Mouse (Mus musculus): Measurements from ENCODE around the gene Sorcs1. TPM values are rescaled to one million over a fixed set of nuclear protein-coding genes. Genes with fewer than 3 reads are reported as not detected.

Gene Sorcs1
- total RNA-seq (2022): 1 to 10 TPM in 3 of 4 experiments, under 1 TPM in 1; 0.72 to 5.3 (median 2.9) TPM

GRCm38 (mm10) chr19:50677903-50678896 is at the start of gene Sorcs1:
Gene Sorcs1 (minus strand): TSS chr19:50678646.
- peak in 1 of 2 experiments; percentile 5 for DNase-seq (ENCODE audit: low spot score in 2 of 2)

DNA sequence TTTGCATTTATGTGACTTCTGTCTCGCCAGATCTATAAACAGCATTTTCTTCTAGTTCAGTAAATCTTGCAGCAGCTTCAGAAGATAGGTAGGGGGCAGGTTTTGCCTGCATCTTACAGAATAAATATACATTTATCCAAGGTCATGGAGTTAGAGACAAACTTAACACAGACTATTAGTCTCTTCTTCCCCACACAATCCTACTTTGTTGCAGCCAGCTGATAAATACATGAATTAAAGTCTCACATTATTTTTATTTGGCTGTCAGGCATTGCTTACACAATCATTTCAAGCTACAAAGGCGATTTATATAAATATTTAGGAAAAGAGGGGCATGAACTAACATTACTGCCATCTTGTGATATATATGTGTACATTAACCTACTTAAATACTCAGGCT is 4.8 kb upstream of the Sorcs1 start:
- DNase-seq (ENCODE audit: low spot score in 2 of 2): no peak

GRCm38 (mm10) chr19:50678946-50679345 is 500 bp upstream of the Sorcs1 start:
- no peak for DNase-seq (ENCODE audit: low spot score in 2 of 2)

DNA sequence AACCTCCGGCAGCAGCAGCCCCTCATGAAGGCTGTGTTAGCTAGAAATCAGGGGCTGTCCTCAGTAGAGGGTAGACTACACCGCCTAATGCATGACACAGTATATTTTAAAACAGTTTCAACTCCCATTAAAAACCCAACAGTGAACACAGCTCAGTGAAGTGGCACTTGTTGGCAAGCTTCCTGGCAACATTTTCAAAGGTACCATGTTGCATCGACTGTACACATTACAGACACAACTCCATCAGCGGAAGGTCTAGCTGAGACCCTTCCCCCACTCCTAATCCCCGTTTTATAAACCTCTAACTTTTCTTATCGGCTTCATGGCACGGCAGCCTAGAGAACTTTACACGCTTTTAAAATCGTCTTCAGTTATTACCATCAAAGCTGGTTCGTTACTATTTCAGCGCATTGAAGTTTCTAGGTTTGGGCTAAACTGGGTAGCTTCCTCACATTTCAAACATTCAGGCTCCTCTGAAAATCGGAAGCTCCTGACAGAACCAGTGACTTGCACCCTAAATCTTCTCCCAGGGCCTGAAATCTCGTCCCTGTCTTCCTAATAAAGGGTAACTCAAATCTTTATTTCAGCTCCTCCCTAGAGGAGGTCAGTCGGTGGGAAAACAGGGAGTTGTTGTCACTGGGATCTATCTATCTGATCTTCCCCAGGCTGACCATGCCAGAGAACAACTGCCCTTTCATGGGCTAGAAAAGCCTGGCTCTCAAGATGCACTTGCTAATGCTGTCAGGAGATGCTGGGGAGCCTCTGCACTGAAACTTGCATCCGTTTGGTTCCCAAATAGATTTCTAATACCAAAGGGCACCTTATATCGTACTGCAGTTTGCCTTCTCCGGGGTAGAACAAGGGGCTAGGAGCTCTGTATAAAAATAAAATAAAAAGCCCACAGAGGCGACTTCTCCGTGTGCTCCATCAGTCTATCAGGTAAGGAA is 1.6 kb downstream of the Sorcs1 start:
- DNase-seq (ENCODE audit: low spot score in 2 of 2): no peak

DNA sequence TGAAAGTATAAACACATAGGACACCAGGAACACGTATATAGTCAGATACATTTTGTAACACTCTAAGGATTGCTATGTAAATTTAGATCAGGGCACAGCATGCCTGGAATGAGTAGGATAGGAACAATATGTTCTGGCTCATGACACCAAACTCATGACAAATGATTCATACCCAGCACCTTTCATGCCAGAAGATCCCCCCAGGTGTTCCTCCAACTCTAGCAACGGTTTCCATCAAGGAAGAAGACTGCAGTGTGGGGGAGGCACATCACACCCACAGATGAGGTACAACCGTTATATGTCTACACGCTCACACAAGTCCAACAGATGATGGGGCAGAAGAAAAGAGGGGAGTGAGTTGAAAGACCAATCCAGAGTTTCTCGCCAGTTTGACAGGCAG is 3.5 kb downstream of the Sorcs1 start:
- no peak for DNase-seq (ENCODE audit: low spot score in 2 of 2)

- DNase-seq (ENCODE audit: low spot score in 2 of 2): no peak
These were observed 10.9 kb downstream of the Sorcs1 start for GRCm38 (mm10) chr19:50667516-50667915.

DNA sequence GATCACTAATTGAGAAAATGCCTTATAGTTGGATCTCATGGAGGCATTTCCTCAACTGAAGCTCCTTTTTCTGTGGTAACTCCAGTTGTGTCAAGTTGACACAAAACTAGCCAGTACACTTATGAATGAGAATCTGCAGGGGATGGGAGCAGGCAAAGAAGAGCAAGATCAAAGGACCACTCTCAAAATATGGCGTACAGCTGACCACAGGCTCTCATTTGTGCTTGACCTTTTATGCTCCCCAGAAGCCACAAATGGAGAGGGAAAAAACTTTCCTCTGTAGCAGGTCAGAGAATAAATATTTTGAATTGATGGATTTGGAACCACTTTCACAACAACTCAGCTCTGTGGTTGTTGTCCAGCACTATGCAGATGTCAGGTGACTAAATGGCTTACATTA is 14.1 kb downstream of the Sorcs1 start:
- no peak for DNase-seq (ENCODE audit: low spot score in 2 of 2)

- DNase-seq (ENCODE audit: low spot score in 2 of 2): no peak
These were observed 19.3 kb downstream of the Sorcs1 start for GRCm38 (mm10) chr19:50659144-50659543.

DNA sequence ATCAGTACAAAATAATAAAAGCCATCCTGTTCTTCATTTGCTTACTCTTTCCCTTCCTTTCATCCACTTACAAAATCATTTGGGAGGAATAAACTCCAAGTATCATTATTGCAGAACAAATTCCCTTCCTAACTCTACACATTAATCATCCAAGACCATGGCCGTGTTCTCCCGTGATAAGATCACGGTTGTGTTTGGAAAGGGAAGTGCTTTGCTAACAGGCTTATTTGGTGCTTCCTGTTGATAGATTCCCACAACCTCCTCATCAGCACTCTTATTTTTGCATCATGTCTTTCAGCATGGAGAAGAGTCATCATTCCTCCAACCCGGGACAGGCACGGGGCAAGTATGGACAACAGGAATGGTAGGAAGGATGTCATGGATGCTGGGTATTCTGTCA is 25.7 kb downstream of the Sorcs1 start:
- no peak for DNase-seq (ENCODE audit: low spot score in 2 of 2)

DNA sequence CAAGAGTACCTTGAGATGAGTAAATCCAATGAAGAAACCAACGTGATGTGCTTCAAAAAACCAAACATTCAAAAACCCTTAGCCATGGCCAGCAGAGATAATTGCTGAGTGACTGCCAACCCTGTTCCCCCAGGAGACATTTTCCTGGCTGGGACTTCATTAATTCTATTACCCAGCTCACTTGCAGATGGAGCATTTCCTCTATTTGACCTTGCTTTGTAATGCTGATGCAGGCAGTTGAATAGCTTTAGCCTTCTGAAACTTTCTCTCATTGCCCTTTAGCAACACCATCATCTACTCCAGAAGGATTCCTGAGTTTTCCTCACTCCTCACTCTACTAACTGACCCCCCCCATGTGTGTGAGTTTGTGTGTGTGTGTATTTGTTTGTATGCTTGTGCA is 34.6 kb downstream of the Sorcs1 start:
- DNase-seq (ENCODE audit: low spot score in 2 of 2): no peak

DNA sequence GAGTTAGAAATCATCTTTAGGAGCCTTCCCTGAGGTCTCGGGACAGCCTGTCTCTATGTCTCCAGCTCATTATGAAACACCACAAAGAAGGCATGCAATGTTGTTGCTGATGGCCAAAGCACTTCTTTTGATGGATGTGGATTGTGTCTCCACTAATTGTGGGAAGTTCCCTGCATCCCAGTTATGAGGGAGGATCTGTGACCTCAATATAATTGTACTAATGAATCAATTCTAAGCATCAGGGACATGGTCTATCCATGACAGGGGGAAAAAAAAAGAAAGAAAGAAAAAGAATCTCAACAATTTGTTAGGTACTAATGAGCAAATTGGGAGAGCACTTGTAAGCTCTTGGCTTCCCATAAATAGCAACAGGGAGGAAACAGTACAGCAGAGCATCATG is 36.3 kb downstream of the Sorcs1 start:
- no peak for DNase-seq (ENCODE audit: low spot score in 2 of 2)

- no peak for DNase-seq (ENCODE audit: low spot score in 2 of 2)
These were observed 38.0 kb downstream of the Sorcs1 start for GRCm38 (mm10) chr19:50640251-50641032.

GRCm38 (mm10) chr19:50638176-50638575 is 40.3 kb downstream of the Sorcs1 start:
- no peak for DNase-seq (ENCODE audit: low spot score in 2 of 2)

GRCm38 (mm10) chr19:50614013-50614412 is 64.4 kb downstream of the Sorcs1 start:
- no peak for DNase-seq (ENCODE audit: low spot score in 2 of 2)

DNA sequence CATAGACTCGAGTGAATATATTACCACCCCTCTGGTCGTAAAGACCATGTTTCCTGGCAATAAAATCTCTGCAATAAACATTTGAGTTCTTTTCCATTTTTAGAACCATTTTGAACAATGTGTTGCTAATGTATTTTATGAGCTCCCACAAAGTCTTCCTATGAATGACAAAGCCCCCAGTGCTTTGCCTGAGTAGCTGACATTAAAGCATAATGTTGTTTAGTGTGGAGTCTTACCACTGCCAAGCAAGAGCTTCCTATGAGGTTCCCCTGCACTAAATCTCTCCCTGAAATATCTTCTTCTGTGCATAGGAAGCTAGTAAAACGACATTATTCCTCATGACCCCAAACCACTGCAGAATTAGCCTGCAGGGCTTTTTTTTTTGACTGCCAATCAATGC is 66.8 kb downstream of the Sorcs1 start:
- DNase-seq (ENCODE audit: low spot score in 2 of 2): no peak

- no peak for DNase-seq (ENCODE audit: low spot score in 2 of 2)
These were observed 74.6 kb downstream of the Sorcs1 start for GRCm38 (mm10) chr19:50603882-50604281.

DNA sequence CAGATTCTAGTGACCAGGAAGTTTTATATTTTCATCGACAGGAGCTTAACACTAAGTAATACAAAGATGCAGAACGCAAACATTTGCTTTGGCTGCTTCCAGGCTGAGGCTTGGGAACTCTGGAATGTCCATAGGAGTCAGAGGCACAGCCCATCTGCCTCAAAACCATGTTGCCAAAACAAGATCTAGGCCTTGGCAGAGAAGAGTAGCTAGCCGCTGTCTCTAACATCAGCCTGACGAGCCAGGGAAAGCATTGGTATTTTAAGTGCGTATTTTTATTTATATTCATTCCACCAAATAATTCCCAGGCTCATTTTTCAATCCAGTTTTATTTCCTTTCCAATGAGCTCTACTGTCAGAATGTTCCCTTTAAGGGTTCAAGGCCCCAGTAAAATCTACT is 75.1 kb downstream of the Sorcs1 start:
- DNase-seq (ENCODE audit: low spot score in 2 of 2): no peak

- no peak for DNase-seq (ENCODE audit: low spot score in 2 of 2)
These were observed 81.1 kb downstream of the Sorcs1 start for GRCm38 (mm10) chr19:50597300-50597699.

DNA sequence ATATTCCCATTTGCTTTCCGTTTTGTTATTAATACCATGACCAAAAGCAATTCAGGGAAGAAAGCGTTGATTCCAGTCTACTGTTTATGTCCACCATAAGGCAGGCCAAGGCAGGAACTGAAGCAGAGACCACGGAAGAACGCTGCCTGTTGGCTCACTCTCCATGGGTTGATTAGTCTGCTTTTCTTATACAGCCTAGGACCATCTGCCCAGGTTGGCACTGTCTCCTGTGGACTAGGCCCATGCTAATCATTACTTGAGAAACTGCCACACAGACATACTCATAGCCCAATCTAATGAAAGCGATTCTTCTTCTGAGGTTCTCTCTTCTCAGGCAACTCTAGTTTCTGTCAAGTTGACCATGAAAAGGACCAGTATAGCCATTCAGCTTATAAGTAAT is 92.3 kb downstream of the Sorcs1 start:
- no peak for DNase-seq (ENCODE audit: low spot score in 2 of 2)

- no peak for DNase-seq (ENCODE audit: low spot score in 2 of 2)
These were observed 95.5 kb downstream of the Sorcs1 start for GRCm38 (mm10) chr19:50582952-50583351.

DNA sequence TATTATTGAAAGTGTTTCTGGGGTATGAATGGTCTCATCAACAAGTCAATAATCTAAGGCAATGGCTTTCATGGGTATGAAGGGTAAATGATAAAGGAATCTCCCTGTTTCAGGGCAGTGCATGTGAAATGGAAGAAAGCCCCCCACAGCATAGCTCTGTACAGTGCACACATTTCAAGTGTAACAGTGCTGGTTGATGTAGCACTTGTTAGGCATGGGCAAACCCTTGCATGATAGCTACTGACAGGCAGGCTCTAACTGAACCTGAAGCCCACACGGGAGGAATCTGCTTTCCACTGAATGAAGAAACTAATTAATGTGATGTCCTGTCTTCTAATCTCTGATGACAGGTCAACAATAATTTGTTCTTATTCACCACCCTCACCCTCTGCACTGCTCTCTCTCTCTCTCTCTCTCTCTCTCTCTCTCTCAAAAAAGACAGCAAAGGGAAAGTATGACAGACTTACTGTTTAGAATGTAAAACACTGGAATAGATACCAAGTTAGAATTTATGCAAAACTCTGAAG is 108.7 kb downstream of the Sorcs1 start:
- no peak for DNase-seq (ENCODE audit: low spot score in 2 of 2)
